Mouse (Mus musculus) lung, embryonic 14.5 days (tissue): Measurements from ENCODE around the gene Itch. TPM values are rescaled to one million over a fixed set of nuclear protein-coding genes. Genes with fewer than 3 reads are reported as not detected.

Experiments
- ATAC-seq: fragments of 200-750 bp; cut with Nextera tagmentation; 2 replicates; pipeline ENCODE4 v1.8.0; 2017; ENCODE audit warnings: mild to moderate bottlenecking, moderate TSS enrichment, moderate library complexity; ENCODE audit not compliant: insufficient read depth
- DNase-seq: peaks from one replicate; pipeline ENCODE4 v3.0.0-alpha.2; 2015
- H3K27ac ChIP-seq: fragments of 300-500 bp; sonication (generic); 2 replicates; pipeline ENCODE4 v1.5.1; 2014; ENCODE audit warnings: low read depth, mild to moderate bottlenecking, moderate library complexity
- H3K27me3 ChIP-seq: fragments of 300-500 bp; sonication (generic); 2 replicates; pipeline ENCODE4 v1.6.1; 2014; ENCODE audit warnings: low read length, control low read depth; ENCODE audit not compliant: insufficient read depth
- H3K36me3 ChIP-seq: fragments of 300-500 bp; sonication (generic); 2 replicates; pipeline ENCODE4 v1.6.1; 2014; ENCODE audit warnings: control low read depth; ENCODE audit not compliant: insufficient read depth
- H3K4me1 ChIP-seq: fragments of 300-500 bp; sonication (generic); 2 replicates; pipeline ENCODE4 v1.6.1; 2014; ENCODE audit warnings: antibody characterized with exemption, control low read depth; ENCODE audit not compliant: insufficient read depth
- H3K4me2 ChIP-seq: fragments of 300-500 bp; sonication (generic); 2 replicates; pipeline ENCODE4 v1.6.1; 2014; ENCODE audit warnings: mild to moderate bottlenecking
- H3K4me3 ChIP-seq: fragments of 300-500 bp; sonication (generic); 2 replicates; pipeline ENCODE4 v1.5.1; 2014; ENCODE audit warnings: low read depth, low read length
- H3K9ac ChIP-seq: fragments of 300-500 bp; sonication (generic); 2 replicates; pipeline ENCODE4 v1.6.1; 2014
- H3K9me3 ChIP-seq: fragments of 300-500 bp; sonication (generic); 2 replicates; pipeline ENCODE4 v1.6.1; 2016; ENCODE audit warnings: low read depth, low read length, control low read depth
- CTCF ChIP-seq: IDR thresholded peaks from 2 replicates; pipeline ENCODE4 v1.5.1; 2016; ENCODE audit warnings: antibody characterized with exemption, low read depth
- WGBS: fragments of 180-500 bp; shearing (Covaris S2); extraction: QIAGEN DNeasy Blood & Tissue Kit; methylation state at CpG from one replicate; pipeline ENCODE4 v1.1.7; 2014; 5-methylcytosine and 5-hydroxymethylcytosine counted together
- polyA plus RNA-seq: library from polyadenylated mRNA; unstranded; fragments of >200 nt; fragmentation: Nextera tagmentation; extraction: Ambion mirVana; gene quantifications from 2 replicates; pipeline ENCODE4 v1.2.1, GENCODE M21; 2014

The Itch gene
- polyA plus RNA-seq, 1 experiment from 2014 or later, result 57.1 TPM

- H3K9me3 ChIP-seq, result no peaks in the 10 kb centered on the region
- H3K27ac ChIP-seq, result no peak overlapping the region
- TF ChIP-seq CTCF, result no peak
- no peak overlapping the region for H3K4me2 ChIP-seq
- peaks cover 4% of the 10 kb centered on the region; the same call in 1 of the 2 replicates for H3K4me1 ChIP-seq
- H3K36me3 ChIP-seq, result no peaks in the 10 kb centered on the region
- 64% methylated on average over 10 of the region's 10 CpGs for WGBS
- ATAC-seq, result no peak
- no peak overlapping the region for H3K9ac ChIP-seq
- DNase-seq, result no peak
- no peak overlapping the region for H3K4me3 ChIP-seq
- H3K27me3 ChIP-seq, result no peaks in the 10 kb centered on the region
These were observed 139.3 kb downstream of the Itch start for GRCm38 (mm10) chr2:155272396-155273170.

- H3K36me3 ChIP-seq, result 0 out of 2 replicates have a peak, but pooled peaks cover 8% of the 10 kb centered on the region
- TF ChIP-seq CTCF, result no peak
- DNase-seq (no peak), ATAC-seq (no peak)
- H3K27me3 ChIP-seq, result no peaks in the 10 kb centered on the region
- no peak overlapping the region for H3K4me3 ChIP-seq
- no peaks in the 10 kb centered on the region for H3K9me3 ChIP-seq
- whole genome bisulfite sequencing, result 83% methylated on average over 8 of the region's 8 CpGs
- peaks cover 4% of the 10 kb centered on the region; the same call in 1 of the 2 replicates for H3K4me1 ChIP-seq
- no peak overlapping the region for H3K9ac ChIP-seq
- no peak overlapping the region for H3K27ac ChIP-seq
- H3K4me2 ChIP-seq, result no peak overlapping the region
These were observed 140.3 kb downstream of the Itch start for GRCm38 (mm10) chr2:155273603-155274002.

GRCm38 (mm10) chr2:155276195-155276594 is 142.9 kb downstream of the Itch start, which contains the start of gene Map1lc3a:
Map1lc3a (plus strand) TSS chr2:155276297.
- ATAC-seq (peak; percentile 93), DNase-seq (peak; percentile 98)
- under 1% methylated on average over 47 of the region's 47 CpGs for WGBS
- Histone ChIP-seq H3K4me1 (peaks cover 4% of the 10 kb centered on the region; the same call in 1 of the 2 replicates), H3K4me3 (peak within 1 kb of the TSS; percentile 89), H3K27me3 (no peaks in the 10 kb centered on the region), H3K9me3 (no peaks in the 10 kb centered on the region), H3K36me3 (0 out of 2 replicates have a peak, but pooled peaks cover 9% of the 10 kb centered on the region), H3K4me2 (peak within 1 kb of the TSS; percentile 73), H3K9ac (peak within 1 kb of the TSS; percentile 93), H3K27ac (peak within 1 kb of the TSS; percentile 93)
- no peak for TF ChIP-seq CTCF

Other genes starting within 250 kb of the Itch start
- 99.7 and 110 TPM in 2 replicates for gene Eif2s2, start 240.6 kb upstream of the Itch start, polyA plus RNA-seq
- 0.26 and 0.38 TPM in 2 replicates for gene Gm14226, start 115.2 kb upstream of the Itch start, polyA plus RNA-seq
- gene Ahcy, start 59.0 kb upstream of the Itch start, polyA plus RNA-seq, result 74.7 and 85.6 TPM in 2 replicates
- gene Dynlrb1, start 103.0 kb downstream of the Itch start, polyA plus RNA-seq, result 397 and 400 TPM in 2 replicates
- 149 and 162 TPM in 2 replicates for gene Map1lc3a, start 142.8 kb downstream of the Itch start, polyA plus RNA-seq
- 52.0 and 54.0 TPM in 2 replicates for gene Pigu, start 223.9 kb downstream of the Itch start, polyA plus RNA-seq
- 15.0 and 17.8 TPM in 2 replicates for gene Trp53inp2, start 247.6 kb downstream of the Itch start, polyA plus RNA-seq